Mouse (Mus musculus) c-Kit-positive CD71-positive TER-119-positive erythroid progenitor cells, embryonic 14.5 days (primary cell): ENCODE data around the gene Thpo.

ENCODE experiments used
- DNase-seq: peaks from one replicate; pipeline ENCODE4 v3.0.0-alpha.2; 2013; ENCODE audit warnings: low spot score

Gene Thpo

GRCm38 (mm10) chr16:20724338-20724748 lies 10.0 kb downstream of the Thpo start:
- no peak for DNase-seq

GRCm38 (mm10) chr16:20723247-20723646 lies 11.1 kb downstream of the Thpo start:
- no peak for DNase-seq

GRCm38 (mm10) chr16:20722736-20723135 lies 11.6 kb downstream of the Thpo start:
- DNase-seq: no peak

GRCm38 (mm10) chr16:20721808-20722207 lies 12.5 kb downstream of the Thpo start:
- no peak for DNase-seq

- DNase-seq: no peak
These were observed 16.2 kb downstream of the Thpo start for GRCm38 (mm10) chr16:20717978-20718670.

- DNase-seq: peak; percentile 96
These were observed 16.9 kb downstream of the Thpo start, which contains the start of the genes Polr2h and Clcn2 for GRCm38 (mm10) chr16:20717181-20717977. Gene Polr2h, plus strand, starts transcription at chr16:20717665. Gene Clcn2, minus strand, starts transcription at chr16:20717746.

GRCm38 (mm10) chr16:20716841-20717180 lies 17.5 kb downstream of the Thpo start:
- DNase-seq: no peak

- DNase-seq: peak; percentile 64
These were observed 18.1 kb downstream of the Thpo start for GRCm38 (mm10) chr16:20715976-20716840.

- no peak for DNase-seq
These were observed 18.7 kb downstream of the Thpo start for GRCm38 (mm10) chr16:20715566-20715965.

GRCm38 (mm10) chr16:20715161-20715560 lies 19.1 kb downstream of the Thpo start:
- no peak for DNase-seq

GRCm38 (mm10) chr16:20714307-20715080 lies 19.8 kb downstream of the Thpo start:
- no peak for DNase-seq

- DNase-seq: peak; percentile 68
These were observed 21.4 kb downstream of the Thpo start for GRCm38 (mm10) chr16:20712889-20713288.

GRCm38 (mm10) chr16:20712190-20712589 lies 22.1 kb downstream of the Thpo start:
- no peak for DNase-seq

- no peak for DNase-seq
These were observed 23.5 kb downstream of the Thpo start for GRCm38 (mm10) chr16:20710810-20711209.

- no peak for DNase-seq
These were observed 23.9 kb downstream of the Thpo start for GRCm38 (mm10) chr16:20710370-20710769.

- DNase-seq: no peak
These were observed 25.2 kb downstream of the Thpo start for GRCm38 (mm10) chr16:20708939-20709734.

GRCm38 (mm10) chr16:20708220-20708938 lies 25.9 kb downstream of the Thpo start:
- no peak for DNase-seq

- no peak for DNase-seq
These were observed 27.8 kb downstream of the Thpo start for GRCm38 (mm10) chr16:20706407-20707055.

- DNase-seq: no peak
These were observed 28.5 kb downstream of the Thpo start for GRCm38 (mm10) chr16:20705786-20706185.
